Mouse (Mus musculus) thymus, adult 2 months (tissue): Measurements from ENCODE around the gene Ednrb. TPM values are rescaled to one million over a fixed set of nuclear protein-coding genes. Genes with fewer than 3 reads are reported as not detected.

Source experiments
- DNase-seq: peaks from one replicate; pipeline ENCODE4 v3.0.0; 2021
- H3K27ac ChIP-seq: fragments of 200-500 bp; 2 replicates; pipeline ENCODE4 v1.5.1; 2012; ENCODE audit warnings: low read length, control low read depth; ENCODE audit not compliant: control insufficient read depth, insufficient read depth
- H3K27me3 ChIP-seq: fragments of 200-500 bp; 2 replicates; pipeline ENCODE4 v1.6.1; 2012; ENCODE audit warnings: mild to moderate bottlenecking, low read length, moderate library complexity, mixed read lengths; ENCODE audit not compliant: control insufficient read depth, insufficient read depth
- H3K36me3 ChIP-seq: fragments of 200-500 bp; 2 replicates; pipeline ENCODE4 v1.6.1; 2012; ENCODE audit warnings: mild to moderate bottlenecking, low read length, moderate library complexity; ENCODE audit not compliant: control insufficient read depth, insufficient read depth
- H3K4me1 ChIP-seq: fragments of 200-500 bp; replicated peaks from 2 replicates; pipeline ENCODE4 v1.6.1; 2012; ENCODE audit warnings: low read length; ENCODE audit not compliant: control insufficient read depth, insufficient read depth
- H3K4me3 ChIP-seq: fragments of 200-500 bp; 2 replicates; pipeline ENCODE4 v1.5.1; 2012; ENCODE audit warnings: mild to moderate bottlenecking, low read length, control low read depth, moderate library complexity; ENCODE audit not compliant: control insufficient read depth, insufficient read depth
- CTCF ChIP-seq: fragments of 200-500 bp; IDR thresholded peaks from 2 replicates; pipeline ENCODE4 v1.5.1; 2012; ENCODE audit warnings: mild to moderate bottlenecking, control low read depth, low read length, moderate library complexity, borderline replicate concordance; ENCODE audit not compliant: control insufficient read depth, poor library complexity, insufficient read depth; ENCODE audit errors: extremely low read depth
- POLR2A ChIP-seq: fragments of 200-500 bp; IDR thresholded peaks from 2 replicates; pipeline ENCODE4 v1.6.1; 2012; ENCODE audit warnings: mild to moderate bottlenecking, low read length, control low read depth, moderate library complexity; ENCODE audit not compliant: control insufficient read depth, poor library complexity, insufficient read depth; ENCODE audit errors: extremely low read depth
- WGBS: fragments of 180-500 bp; shearing (Covaris S2); methylation state at CpG from one replicate; pipeline ENCODE4 v1.1.7; 2018; 5-methylcytosine and 5-hydroxymethylcytosine counted together
- polyA plus RNA-seq: library from polyadenylated mRNA; depleted of rRNA; stranded (reverse); fragments of >200 nt; gene quantifications from 2 replicates; pipeline ENCODE4 v1.2.3, GENCODE M21; 2012

Gene Ednrb
- polyA plus RNA-seq, 1 experiment, result 1.0 TPM

- no peak overlapping the region for H3K27ac ChIP-seq
- no peaks in the 10 kb centered on the region for H3K27me3 ChIP-seq
- no peak overlapping the region for H3K4me3 ChIP-seq
- H3K36me3 ChIP-seq, result no peaks in the 10 kb centered on the region
- H3K4me1 ChIP-seq, result peaks cover 3% of the 10 kb centered on the region
- DNase-seq, result no peak
- TF ChIP-seq CTCF, result no peak
- no peak for TF ChIP-seq POLR2A
- 38% methylated on average over 3 of the region's 3 CpGs for WGBS
Measured at GRCm38 (mm10) chr14:103813246-103813645, 31.0 kb downstream of the Ednrb start.

- no peaks in the 10 kb centered on the region for H3K27me3 ChIP-seq
- WGBS, result 98% methylated on average over 7 of the region's 7 CpGs
- H3K4me3 ChIP-seq, result no peak overlapping the region
- no peaks in the 10 kb centered on the region for H3K36me3 ChIP-seq
- H3K27ac ChIP-seq, result no peak overlapping the region
- no peak for DNase-seq
- TF ChIP-seq CTCF (no peak), POLR2A (no peak)
- no peaks in the 10 kb centered on the region for H3K4me1 ChIP-seq
Measured at GRCm38 (mm10) chr14:103811291-103811690, 32.9 kb downstream of the Ednrb start.

GRCm38 (mm10) chr14:103803907-103804659 lies 40.1 kb downstream of the Ednrb start:
- Histone ChIP-seq H3K36me3 (no peaks in the 10 kb centered on the region), H3K4me3 (no peak overlapping the region), H3K4me1 (no peaks in the 10 kb centered on the region), H3K27me3 (no peaks in the 10 kb centered on the region), H3K27ac (no peak overlapping the region)
- TF ChIP-seq CTCF (no peak), POLR2A (no peak)
- WGBS, result 38% methylated on average over 4 of the region's 4 CpGs
- no peak for DNase-seq

- no peak for DNase-seq
- H3K4me3 ChIP-seq, result no peak overlapping the region
- TF ChIP-seq CTCF, result no peak
- TF ChIP-seq POLR2A, result no peak
Measured at GRCm38 (mm10) chr14:103797123-103797522, 47.1 kb downstream of the Ednrb start.

GRCm38 (mm10) chr14:103795591-103795990 lies 48.6 kb downstream of the Ednrb start:
- Histone ChIP-seq H3K4me3 (no peak overlapping the region), H3K36me3 (no peaks in the 10 kb centered on the region), H3K27me3 (no peaks in the 10 kb centered on the region), H3K4me1 (no peaks in the 10 kb centered on the region), H3K27ac (no peak overlapping the region)
- no peak for DNase-seq
- TF ChIP-seq POLR2A, result no peak
- TF ChIP-seq CTCF, result no peak
- WGBS, result 38% methylated on average over 1 of the region's 1 CpGs

More at GRCm38 (mm10) chr14:103797123-103797522, 47.1 kb downstream of the Ednrb start:
- H3K4me1 ChIP-seq, result no peaks in the 10 kb centered on the region
- H3K36me3 ChIP-seq, result no peaks in the 10 kb centered on the region
- WGBS, result 92% methylated on average over 3 of the region's 3 CpGs
- H3K27ac ChIP-seq, result no peak overlapping the region
- H3K27me3 ChIP-seq, result no peaks in the 10 kb centered on the region

- no peak overlapping the region for H3K27ac ChIP-seq
- no peaks in the 10 kb centered on the region for H3K4me1 ChIP-seq
- WGBS, result 67% methylated on average over 5 of the region's 5 CpGs
- no peaks in the 10 kb centered on the region for H3K27me3 ChIP-seq
- DNase-seq, result no peak
- no peak overlapping the region for H3K4me3 ChIP-seq
- H3K36me3 ChIP-seq, result no peaks in the 10 kb centered on the region
- TF ChIP-seq POLR2A (no peak), CTCF (no peak)
Measured at GRCm38 (mm10) chr14:103793409-103793808, 50.8 kb downstream of the Ednrb start.

GRCm38 (mm10) chr14:103792726-103793125 lies 51.5 kb downstream of the Ednrb start:
- Histone ChIP-seq H3K36me3 (no peaks in the 10 kb centered on the region), H3K27ac (no peak overlapping the region), H3K27me3 (no peaks in the 10 kb centered on the region), H3K4me3 (no peak overlapping the region), H3K4me1 (no peaks in the 10 kb centered on the region)
- DNase-seq, result no peak
- TF ChIP-seq CTCF (no peak), POLR2A (no peak)
- 76% methylated on average over 1 of the region's 1 CpGs for whole genome bisulfite sequencing

- no peak overlapping the region for H3K27ac ChIP-seq
- WGBS, result 97% methylated on average over 2 of the region's 2 CpGs
- H3K4me3 ChIP-seq, result no peak overlapping the region
- no peak for DNase-seq
- H3K4me1 ChIP-seq, result no peaks in the 10 kb centered on the region; the same call in 1 of the 2 replicates
- TF ChIP-seq POLR2A, result no peak
- TF ChIP-seq CTCF, result no peak
- no peaks in the 10 kb centered on the region for H3K36me3 ChIP-seq
- H3K27me3 ChIP-seq, result no peaks in the 10 kb centered on the region
Measured at GRCm38 (mm10) chr14:103787547-103787946, 56.7 kb downstream of the Ednrb start.
